Mouse (Mus musculus) liver, adult 2 months (tissue): ENCODE measurements around the gene C2cd4b. TPM values are rescaled to one million over a fixed set of nuclear protein-coding genes. Genes with fewer than 3 reads are reported as not detected.

ENCODE experiments used
- DNase-seq: peaks from one replicate; pipeline ENCODE4 v3.0.0-alpha.2; 2011; ENCODE audit warnings: low read depth, low spot score; ENCODE audit errors: extremely low read depth
- H3K27ac ChIP-seq: fragments of 200-500 bp; replicated peaks from 2 replicates; pipeline ENCODE4 v1.5.1; 2012; ENCODE audit warnings: low read depth, mild to moderate bottlenecking, control low read depth, inconsistent platforms, low read length; ENCODE audit not compliant: insufficient read depth
- H3K27me3 ChIP-seq: fragments of 200-500 bp; 2 replicates; pipeline ENCODE4 v1.6.1; 2012; ENCODE audit warnings: mild to moderate bottlenecking, moderate library complexity, low read length, inconsistent platforms; ENCODE audit not compliant: control insufficient read depth, insufficient read depth
- H3K36me3 ChIP-seq: fragments of 200-500 bp; 2 replicates; pipeline ENCODE4 v1.6.1; 2012; ENCODE audit warnings: low read length, inconsistent platforms; ENCODE audit not compliant: control insufficient read depth, insufficient read depth
- H3K4me1 ChIP-seq: fragments of 200-500 bp; 2 replicates; pipeline ENCODE4 v1.6.1; 2011; ENCODE audit warnings: low read length; ENCODE audit not compliant: control insufficient read depth, insufficient read depth
- H3K4me3 ChIP-seq: fragments of 200-500 bp; 2 replicates; pipeline ENCODE4 v1.5.1; 2011; ENCODE audit warnings: low read depth, mild to moderate bottlenecking, control low read depth, low read length, moderate library complexity; ENCODE audit not compliant: insufficient read depth
- H3K79me2 ChIP-seq: fragments of 200-500 bp; 2 replicates; pipeline ENCODE4 v1.6.1; 2012; ENCODE audit warnings: inconsistent platforms, mild to moderate bottlenecking, low read length, moderate library complexity; ENCODE audit not compliant: control insufficient read depth, insufficient read depth
- H3K9ac ChIP-seq: fragments of 200-500 bp; 2 replicates; pipeline ENCODE4 v1.6.1; 2012; ENCODE audit warnings: low read depth, mild to moderate bottlenecking, control low read depth, inconsistent platforms, low read length
- CTCF ChIP-seq: fragments of 200-500 bp; IDR thresholded peaks from 2 replicates; pipeline ENCODE4 v1.5.1; 2011; ENCODE audit warnings: low read depth, low read length, control low read depth
- POLR2A ChIP-seq: fragments of 200-500 bp; IDR thresholded peaks from 2 replicates; pipeline ENCODE4 v1.6.1; 2011; ENCODE audit warnings: low read length, control low read depth; ENCODE audit not compliant: insufficient read depth; ENCODE audit errors: extremely low read depth
- WGBS: fragments of 180-500 bp; shearing (Covaris S2); methylation state at CpG from one replicate; pipeline ENCODE4 v1.1.7; 2018; 5-methylcytosine and 5-hydroxymethylcytosine counted together
- polyA plus RNA-seq: library from polyadenylated mRNA; depleted of rRNA; stranded (reverse); fragments of >200 nt; gene quantifications from 2 replicates; pipeline ENCODE4 v1.2.3, GENCODE M21; 2012
- total RNA-seq: library from RNA; depleted of rRNA; stranded (reverse); fragments of >200 nt; gene quantifications from 2 replicates; pipeline ENCODE4 v1.2.3, GENCODE M21; 2014

C2cd4b gene
- total and polyA plus RNA-seq, 2 experiments, result not detected

- 43% methylated on average over 6 of the region's 6 CpGs for WGBS
- Histone ChIP-seq H3K27ac (no peak overlapping the region), H3K4me1 (peaks cover 5% of the 10 kb centered on the region; the same call in 1 of the 2 replicates), H3K36me3 (no peaks in the 10 kb centered on the region), H3K4me3 (no peak overlapping the region), H3K27me3 (0 out of 2 replicates have a peak, but pooled peaks cover 2% of the 10 kb centered on the region), H3K9ac (no peak overlapping the region), H3K79me2 (no peaks in the 10 kb centered on the region)
- TF ChIP-seq CTCF (no peak), POLR2A (no peak)
- no peak for DNase-seq
Observed at GRCm38 (mm10) chr9:67782786-67783185, 23.5 kb downstream of the C2cd4b start.

- Histone ChIP-seq H3K4me1 (peaks cover 5% of the 10 kb centered on the region; the same call in 1 of the 2 replicates), H3K79me2 (no peaks in the 10 kb centered on the region), H3K27ac (no peak overlapping the region), H3K9ac (no peak overlapping the region), H3K36me3 (no peaks in the 10 kb centered on the region), H3K27me3 (0 out of 2 replicates have a peak, but pooled peaks cover 2% of the 10 kb centered on the region), H3K4me3 (no peak overlapping the region)
- TF ChIP-seq POLR2A, result no peak
- no peak for TF ChIP-seq CTCF
- DNase-seq, result no peak
- WGBS, result 90% methylated on average over 3 of the region's 3 CpGs
Observed at GRCm38 (mm10) chr9:67783464-67783863, 24.2 kb downstream of the C2cd4b start.

DNA sequence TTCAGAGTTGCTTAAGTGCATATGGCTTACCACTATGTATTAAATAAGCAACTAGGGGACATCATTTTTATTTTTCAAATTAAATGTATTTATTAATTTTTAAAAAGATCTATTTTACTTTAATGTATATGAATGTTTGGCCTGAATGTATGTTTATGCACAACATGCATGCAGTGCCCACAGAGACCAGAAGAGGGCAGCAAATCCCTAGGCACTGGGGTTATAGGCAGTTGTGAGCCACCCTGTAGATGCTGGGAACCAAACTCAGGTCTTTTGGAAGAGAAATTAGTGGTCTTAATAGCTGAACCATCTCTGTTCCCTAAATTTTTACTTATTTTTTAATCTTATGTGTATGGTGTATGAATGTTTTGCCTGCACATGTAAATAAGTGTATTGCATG lies 24.7 kb downstream of the C2cd4b start:
- Histone ChIP-seq H3K4me3 (no peak overlapping the region), H3K27ac (no peak overlapping the region), H3K79me2 (no peaks in the 10 kb centered on the region), H3K27me3 (no peaks in the 10 kb centered on the region), H3K4me1 (peaks cover 5% of the 10 kb centered on the region; the same call in 1 of the 2 replicates), H3K36me3 (no peaks in the 10 kb centered on the region), H3K9ac (no peak overlapping the region)
- DNase-seq, result no peak
- TF ChIP-seq POLR2A (no peak), CTCF (peak; percentile 34; the same call in 1 of the 2 replicates)

GRCm38 (mm10) chr9:67786311-67786710 lies 27.1 kb downstream of the C2cd4b start:
- H3K27me3 ChIP-seq, result no peaks in the 10 kb centered on the region
- H3K27ac ChIP-seq, result no peak overlapping the region
- no peaks in the 10 kb centered on the region for H3K36me3 ChIP-seq
- H3K9ac ChIP-seq, result no peak overlapping the region
- H3K4me1 ChIP-seq, result peaks cover 5% of the 10 kb centered on the region; the same call in 1 of the 2 replicates
- WGBS, result 92% methylated on average over 7 of the region's 7 CpGs
- TF ChIP-seq POLR2A (no peak), CTCF (no peak)
- H3K79me2 ChIP-seq, result no peaks in the 10 kb centered on the region
- H3K4me3 ChIP-seq, result no peak overlapping the region
- DNase-seq, result no peak

- TF ChIP-seq POLR2A (no peak), CTCF (no peak)
- Histone ChIP-seq H3K27ac (no peak overlapping the region), H3K27me3 (no peaks in the 10 kb centered on the region), H3K9ac (no peak overlapping the region), H3K4me3 (no peak overlapping the region), H3K79me2 (no peaks in the 10 kb centered on the region), H3K4me1 (peaks cover 5% of the 10 kb centered on the region; the same call in 1 of the 2 replicates), H3K36me3 (no peaks in the 10 kb centered on the region)
- 70% methylated on average over 6 of the region's 6 CpGs for WGBS
- DNase-seq, result no peak
Observed at GRCm38 (mm10) chr9:67787671-67788070, 28.4 kb downstream of the C2cd4b start.

DNA sequence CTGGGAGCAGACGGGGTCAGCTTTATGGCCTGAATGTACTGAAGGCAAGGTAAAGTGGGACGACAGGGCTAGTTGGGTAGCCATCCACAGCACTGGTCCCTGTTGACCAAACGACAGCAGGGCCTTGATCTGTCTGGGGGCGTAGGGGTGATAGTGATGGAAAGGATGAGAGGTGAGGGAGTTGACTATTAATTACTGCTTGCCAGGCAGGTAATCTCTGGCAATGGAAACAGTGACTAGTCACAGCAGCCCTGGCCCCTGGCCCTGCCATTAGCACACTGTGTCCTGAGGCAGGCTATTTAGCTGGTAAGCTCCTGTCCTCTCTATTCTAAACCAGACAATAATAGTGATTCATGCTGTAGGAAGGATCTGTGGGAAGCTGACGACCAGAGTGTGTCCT lies 33.2 kb downstream of the C2cd4b start:
- DNase-seq, result no peak
- no peaks in the 10 kb centered on the region for H3K4me1 ChIP-seq
- no peaks in the 10 kb centered on the region for H3K36me3 ChIP-seq
- no peak for TF ChIP-seq CTCF
- TF ChIP-seq POLR2A, result no peak
- no peak overlapping the region for H3K9ac ChIP-seq
- WGBS, result 83% methylated on average over 5 of the region's 5 CpGs
- H3K27me3 ChIP-seq, result no peaks in the 10 kb centered on the region
- no peak overlapping the region for H3K4me3 ChIP-seq
- H3K27ac ChIP-seq, result no peak overlapping the region
- no peaks in the 10 kb centered on the region for H3K79me2 ChIP-seq
